Mouse (Mus musculus): ENCODE data around the gene Ralgapb. TPM values are rescaled to one million over a fixed set of nuclear protein-coding genes. Genes with fewer than 3 reads are reported as not detected.

Gene Ralgapb
- polyA plus RNA-seq (2015; fragmentation: Nextera tagmentation; extraction: Ambion mirVana), result 27.4 and 28.0 TPM in 2 replicates

- no peaks in the 10 kb centered on the region for H3K9me3 ChIP-seq
- peak within 1 kb of the TSS; percentile 84 for H3K4me3 ChIP-seq
- H3K36me3 ChIP-seq (replicated peaks), result no peaks in the 10 kb centered on the region
- peak within 1 kb of the TSS; percentile 91 for H3K27ac ChIP-seq
- peak within 1 kb of the TSS; percentile 86 for H3K9ac ChIP-seq
- no peaks in the 10 kb centered on the region for H3K27me3 ChIP-seq (replicated peaks)
- H3K4me1 ChIP-seq, result peaks cover 28% of the 10 kb centered on the region
- peak; percentile 91 for ATAC-seq (replicated peaks)
- under 1% methylated on average over 46 of the region's 46 CpGs for WGBS
- H3K4me2 ChIP-seq, result peak within 1 kb of the TSS; percentile 90
Observed at GRCm38 (mm10) chr2:158409595-158410021, at the start of gene Ralgapb. Gene Ralgapb (plus strand): TSS chr2:158409848.

- under 1% methylated on average over 41 of the region's 41 CpGs for WGBS
- Histone ChIP-seq H3K27ac (peak overlapping the region; percentile 68), H3K27me3 (replicated peaks) (no peaks in the 10 kb centered on the region), H3K4me3 (peak overlapping the region; percentile 64), H3K4me2 (peak overlapping the region; percentile 87), H3K4me1 (peaks cover 20% of the 10 kb centered on the region), H3K9me3 (no peaks in the 10 kb centered on the region), H3K9ac (peak overlapping the region; percentile 72), H3K36me3 (replicated peaks) (peaks cover 28% of the 10 kb centered on the region)
- ATAC-seq (replicated peaks), result peak; percentile 92
Observed at GRCm38 (mm10) chr2:158360873-158361677, 48.6 kb upstream of the Ralgapb start.

DNA sequence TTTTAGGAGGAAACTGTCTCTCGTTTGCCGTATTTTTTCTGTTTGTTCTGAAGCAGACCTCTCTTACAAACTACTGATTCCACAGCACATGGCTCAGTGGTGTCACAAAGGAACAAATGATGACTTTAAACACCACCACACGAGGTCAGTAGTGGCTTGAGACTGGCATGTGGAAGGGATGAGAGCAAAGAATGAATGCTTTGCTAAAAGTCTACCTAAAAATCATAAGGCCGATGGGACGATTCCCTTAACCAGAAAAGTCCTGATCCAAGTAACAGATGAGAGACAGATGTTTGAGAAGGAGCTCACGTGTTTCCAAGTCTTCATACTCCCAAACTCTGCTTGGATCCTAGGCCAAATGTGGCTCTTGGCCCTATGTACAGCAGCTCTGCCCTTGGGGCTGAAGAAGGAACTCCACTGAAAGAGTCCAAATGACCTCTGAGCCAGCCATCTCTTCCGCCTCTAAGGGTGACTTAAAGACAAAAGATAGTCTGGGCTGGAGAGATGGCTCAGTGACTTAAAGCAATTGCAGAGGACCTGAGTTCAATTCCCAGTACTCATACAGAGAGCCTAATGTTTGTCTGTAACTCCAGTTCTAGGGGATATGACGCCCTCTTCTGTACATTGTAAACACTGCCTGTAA is 47.8 kb upstream of the Ralgapb start:
- Histone ChIP-seq H3K4me2 (peak overlapping the region; percentile 87), H3K4me3 (peak overlapping the region; percentile 64), H3K27ac (peak overlapping the region; percentile 68), H3K4me1 (peaks cover 20% of the 10 kb centered on the region), H3K9me3 (no peaks in the 10 kb centered on the region), H3K9ac (no peak overlapping the region), H3K36me3 (replicated peaks) (peaks cover 24% of the 10 kb centered on the region), H3K27me3 (replicated peaks) (0 out of 2 replicates have a peak, but pooled peaks cover 3% of the 10 kb centered on the region)
- WGBS, result 36% methylated on average over 8 of the region's 8 CpGs
- ATAC-seq (replicated peaks), result peak; percentile 74

DNA sequence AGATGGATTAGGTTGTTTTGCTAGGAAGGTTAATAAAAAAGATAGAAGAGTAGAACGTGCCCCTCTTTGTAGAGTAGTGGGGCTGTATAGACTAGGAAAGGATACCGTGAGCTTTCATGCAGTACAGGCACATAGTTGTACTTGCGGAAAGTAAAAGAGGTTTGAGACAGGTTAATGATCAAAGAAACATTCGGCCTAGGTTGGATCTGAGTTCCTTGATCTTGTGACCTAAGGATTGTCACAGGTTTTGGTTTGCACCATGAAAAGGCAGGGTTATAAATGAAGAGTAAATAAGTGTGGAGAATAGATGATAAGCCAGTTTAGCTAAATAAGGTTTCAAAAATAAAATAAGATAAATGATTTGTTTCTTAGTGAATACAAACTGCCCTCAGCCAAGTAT is 45.5 kb upstream of the Ralgapb start:
- peaks cover 15% of the 10 kb centered on the region for H3K4me1 ChIP-seq
- 83% methylated on average over 4 of the region's 4 CpGs for whole genome bisulfite sequencing
- no peaks in the 10 kb centered on the region for H3K9me3 ChIP-seq
- no peak overlapping the region for H3K9ac ChIP-seq
- H3K4me3 ChIP-seq, result no peak overlapping the region
- no peak for ATAC-seq (replicated peaks)
- no peak overlapping the region for H3K4me2 ChIP-seq
- 0 out of 2 replicates have a peak, but pooled peaks cover 3% of the 10 kb centered on the region for H3K27me3 ChIP-seq (replicated peaks)
- no peak overlapping the region for H3K27ac ChIP-seq
- H3K36me3 ChIP-seq (replicated peaks), result peaks cover 2% of the 10 kb centered on the region; the same call in 1 of the 2 replicates

GRCm38 (mm10) chr2:158365099-158365850 is 44.4 kb upstream of the Ralgapb start:
- Histone ChIP-seq H3K4me1 (peaks cover 6% of the 10 kb centered on the region), H3K9ac (no peak overlapping the region), H3K36me3 (replicated peaks) (no peaks in the 10 kb centered on the region), H3K27ac (no peak overlapping the region), H3K4me2 (no peak overlapping the region), H3K9me3 (no peaks in the 10 kb centered on the region), H3K4me3 (no peak overlapping the region), H3K27me3 (replicated peaks) (0 out of 2 replicates have a peak, but pooled peaks cover 3% of the 10 kb centered on the region)
- ATAC-seq (replicated peaks), result no peak
- 68% methylated on average over 12 of the region's 12 CpGs for WGBS

- Histone ChIP-seq H3K4me3 (no peak overlapping the region), H3K36me3 (replicated peaks) (no peaks in the 10 kb centered on the region), H3K4me1 (no peaks in the 10 kb centered on the region), H3K9ac (no peak overlapping the region), H3K27ac (no peak overlapping the region), H3K27me3 (replicated peaks) (0 out of 2 replicates have a peak, but pooled peaks cover 3% of the 10 kb centered on the region), H3K9me3 (no peaks in the 10 kb centered on the region), H3K4me2 (no peak overlapping the region)
- ATAC-seq (replicated peaks), result no peak
- 93% methylated on average over 5 of the region's 5 CpGs for WGBS
Observed at GRCm38 (mm10) chr2:158367654-158368053, 42.0 kb upstream of the Ralgapb start.

GRCm38 (mm10) chr2:158368313-158368712 is 41.3 kb upstream of the Ralgapb start:
- 93% methylated on average over 8 of the region's 8 CpGs for WGBS

GRCm38 (mm10) chr2:158369474-158370172 is 40.0 kb upstream of the Ralgapb start:
- Histone ChIP-seq H3K4me3 (no peak overlapping the region), H3K4me1 (no peaks in the 10 kb centered on the region), H3K4me2 (no peak overlapping the region), H3K9ac (no peak overlapping the region), H3K9me3 (no peaks in the 10 kb centered on the region), H3K27me3 (replicated peaks) (0 out of 2 replicates have a peak, but pooled peaks cover 3% of the 10 kb centered on the region), H3K27ac (no peak overlapping the region), H3K36me3 (replicated peaks) (no peaks in the 10 kb centered on the region)
- ATAC-seq (replicated peaks), result no peak
- 78% methylated on average over 3 of the region's 3 CpGs for WGBS

More at GRCm38 (mm10) chr2:158368313-158368712, 41.3 kb upstream of the Ralgapb start:
- no peaks in the 10 kb centered on the region for H3K36me3 ChIP-seq (replicated peaks)
- no peak overlapping the region for H3K9ac ChIP-seq
- no peak for ATAC-seq (replicated peaks)
- H3K4me3 ChIP-seq, result no peak overlapping the region
- H3K27ac ChIP-seq, result no peak overlapping the region
- H3K27me3 ChIP-seq (replicated peaks), result 0 out of 2 replicates have a peak, but pooled peaks cover 3% of the 10 kb centered on the region
- H3K4me2 ChIP-seq, result no peak overlapping the region
- no peaks in the 10 kb centered on the region for H3K9me3 ChIP-seq
- no peaks in the 10 kb centered on the region for H3K4me1 ChIP-seq

GRCm38 (mm10) chr2:158370173-158370550 is 39.5 kb upstream of the Ralgapb start:
- 8% methylated on average over 5 of the region's 5 CpGs for WGBS
- H3K9ac ChIP-seq, result no peak overlapping the region
- ATAC-seq (replicated peaks), result no peak
- H3K9me3 ChIP-seq, result no peaks in the 10 kb centered on the region
- no peak overlapping the region for H3K27ac ChIP-seq
- no peaks in the 10 kb centered on the region for H3K36me3 ChIP-seq (replicated peaks)
- no peak overlapping the region for H3K4me3 ChIP-seq
- no peak overlapping the region for H3K4me2 ChIP-seq
- 0 out of 2 replicates have a peak, but pooled peaks cover 3% of the 10 kb centered on the region for H3K27me3 ChIP-seq (replicated peaks)
- H3K4me1 ChIP-seq, result no peaks in the 10 kb centered on the region

DNA sequence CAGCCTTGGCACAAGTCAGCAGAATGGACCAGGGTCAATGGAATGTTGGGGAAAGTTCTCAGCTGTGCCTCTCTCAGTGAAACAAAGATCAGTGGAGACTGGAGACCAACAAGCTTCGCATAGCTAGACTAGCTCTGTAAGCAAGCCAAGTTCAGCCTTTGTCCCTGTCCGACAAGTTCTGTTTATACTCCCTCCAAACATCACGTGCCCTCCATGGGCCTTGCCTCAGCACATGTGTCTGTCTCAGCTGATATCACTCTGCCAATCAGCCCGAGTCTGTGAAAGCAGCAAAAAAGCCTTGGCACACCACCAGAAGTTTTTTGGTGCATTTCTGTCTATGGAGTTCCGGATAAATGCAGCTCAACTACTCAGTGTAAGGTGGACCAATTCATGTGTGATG is 36.6 kb upstream of the Ralgapb start:
- no peak overlapping the region for H3K9ac ChIP-seq
- no peaks in the 10 kb centered on the region for H3K36me3 ChIP-seq (replicated peaks)
- ATAC-seq (replicated peaks), result no peak
- peaks cover 11% of the 10 kb centered on the region; the same call in 1 of the 2 replicates for H3K4me1 ChIP-seq
- no peaks in the 10 kb centered on the region for H3K27me3 ChIP-seq (replicated peaks)
- 71% methylated on average over 5 of the region's 5 CpGs for WGBS
- H3K4me3 ChIP-seq, result no peak overlapping the region
- no peak overlapping the region for H3K4me2 ChIP-seq
- no peak overlapping the region for H3K27ac ChIP-seq
- H3K9me3 ChIP-seq, result no peaks in the 10 kb centered on the region

DNA sequence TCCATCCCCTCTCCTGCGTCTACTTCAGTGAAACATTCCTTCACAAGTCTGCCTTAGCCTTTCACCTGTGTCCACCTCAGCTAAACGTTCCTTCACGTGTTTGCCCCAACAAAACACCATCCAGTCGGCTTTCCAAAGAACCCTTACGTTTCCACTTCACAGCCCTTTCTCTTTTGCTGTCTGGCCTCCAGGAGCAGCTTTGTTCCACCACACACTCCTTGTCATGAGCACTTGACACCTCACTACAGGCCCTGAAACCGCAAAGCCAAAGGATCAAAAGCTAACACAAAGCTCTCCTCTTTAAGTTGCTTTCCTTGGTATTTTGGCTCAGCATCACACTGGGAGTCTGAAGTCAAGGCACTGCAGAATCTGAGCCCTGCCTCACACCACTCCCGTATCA is 36.1 kb upstream of the Ralgapb start:
- H3K27me3 ChIP-seq (replicated peaks), result no peaks in the 10 kb centered on the region
- ATAC-seq (replicated peaks), result no peak
- peaks cover 15% of the 10 kb centered on the region; the same call in 1 of the 2 replicates for H3K4me1 ChIP-seq
- no peak overlapping the region for H3K9ac ChIP-seq
- no peak overlapping the region for H3K27ac ChIP-seq
- H3K9me3 ChIP-seq, result no peaks in the 10 kb centered on the region
- no peak overlapping the region for H3K4me2 ChIP-seq
- H3K36me3 ChIP-seq (replicated peaks), result no peaks in the 10 kb centered on the region
- H3K4me3 ChIP-seq, result no peak overlapping the region
- WGBS, result 62% methylated on average over 7 of the region's 7 CpGs
